Comparison of ENCODE assay signal across 9 mouse cellular contexts in the genomic region with DNA sequence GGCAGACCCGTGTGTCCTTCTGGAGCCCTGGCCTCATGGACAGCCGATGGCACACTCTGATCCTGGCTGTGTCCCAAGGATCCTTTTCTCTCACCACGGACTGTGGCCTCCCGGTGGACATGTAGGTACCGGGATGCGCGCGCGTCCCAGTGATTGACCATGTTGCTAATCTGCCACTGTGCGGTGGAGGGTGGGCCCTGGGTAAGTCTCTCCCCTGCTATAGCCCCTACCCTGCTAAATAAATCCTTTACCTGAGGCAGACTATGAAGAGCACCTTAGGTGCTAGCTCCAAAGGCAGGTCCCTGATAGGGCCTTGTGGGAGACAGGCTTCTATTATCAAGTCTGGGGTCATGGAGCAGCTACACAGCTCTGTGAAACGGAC. TPM values are rescaled to one million over a fixed set of nuclear protein-coding genes. Genes with fewer than 3 reads are reported as not detected.
DNase-seq lines count a peak whose midpoint lies in the region; ATAC-seq and TF ChIP-seq lines count a peak whose summit lies in the region.
"Had no signal": no experiment of that assay in that cellular context is flagged by ENCODE, and none has a peak within 500 bp of the region (broad histone marks: within the 10 kb centered on the region; RNA-seq: fewer than 3 reads in every experiment).

No protein-coding gene starts in this region.

- no peaks in the 10 kb centered on the region for H3K4me1 ChIP-seq in lung, postnatal 0 days (ENCODE audit: insufficient read depth, low read depth, low read length)
- H3K4me1 ChIP-seq in limb, embryonic 15.5 days, result 0 out of 2 replicates have a peak, but pooled peaks cover 9% of the 10 kb centered on the region
- H3K4me1 ChIP-seq in small intestine, adult 2 months (ENCODE audit: control insufficient read depth, insufficient read depth, insufficient read length, low read length), result peaks cover 2% of the 10 kb centered on the region

- H3K9ac ChIP-seq in lung, postnatal 0 days (replicated peaks; ENCODE audit: low read depth), result no peak overlapping the region
- no peak overlapping the region for H3K9ac ChIP-seq in limb, embryonic 15.5 days

- H3K27me3 ChIP-seq in lung, postnatal 0 days (replicated peaks; ENCODE audit: insufficient read depth, low read length), result peaks cover 8% of the 10 kb centered on the region; the same call in 1 of the 2 replicates
- H3K27me3 ChIP-seq in limb, embryonic 15.5 days, result no peaks in the 10 kb centered on the region
- no peaks in the 10 kb centered on the region; the same call in 1 of the 2 replicates for H3K27me3 ChIP-seq in small intestine, adult 2 months (ENCODE audit: control insufficient read depth, insufficient read depth, low read length)

- no peaks in the 10 kb centered on the region for H3K9me3 ChIP-seq in lung, postnatal 0 days (ENCODE audit: low read length)
- no peaks in the 10 kb centered on the region for H3K9me3 ChIP-seq in limb, embryonic 15.5 days

- peak; percentile 5; the same call in 1 of the 2 replicates for TF ChIP-seq POLR2A in small intestine, adult 2 months (IDR thresholded peaks at IDR 0.05; ENCODE audit: low read depth, low read length)

- peak; percentile 25 to 32 for DNase-seq in adrenal gland, postnatal 36 days
- DNase-seq in adrenal gland, postnatal 4 days (ENCODE audit: low spot score in 2 of 2), result no peak
- no peak for DNase-seq in lung, postnatal 0 days (ENCODE audit: low spot score)
- DNase-seq in lung, postnatal 4 days, result no peak
- no peak for DNase-seq in frontal cortex, postnatal 36 days (ENCODE audit: low spot score in 2 of 2)
- no peak for DNase-seq in spleen, postnatal 36 days (ENCODE audit: low spot score in 2 of 2)

- H3K4me3 ChIP-seq in lung, postnatal 0 days (ENCODE audit: low read depth, low read length), result no peak overlapping the region
- H3K4me3 ChIP-seq in limb, embryonic 15.5 days, result 0 out of 2 replicates have a peak overlapping the region, but pooled peaks have one; percentile 19
- H3K4me3 ChIP-seq in small intestine, adult 2 months (ENCODE audit: low read depth, low read length), result peak overlapping the region; percentile 53

- H3K4me2 ChIP-seq in lung, postnatal 0 days (replicated peaks; ENCODE audit: low read depth, low read length), result 0 out of 2 replicates have a peak overlapping the region, but pooled peaks have one; percentile 27
- peak overlapping the region; percentile 38 for H3K4me2 ChIP-seq in limb, embryonic 15.5 days

- no peaks in the 10 kb centered on the region for H3K36me3 ChIP-seq in lung, postnatal 0 days (ENCODE audit: insufficient read depth, low read length)
- no peaks in the 10 kb centered on the region for H3K36me3 ChIP-seq in limb, embryonic 15.5 days
- H3K36me3 ChIP-seq in small intestine, adult 2 months (ENCODE audit: control insufficient read depth, insufficient read depth, low read length), result no peaks in the 10 kb centered on the region

- 29% methylated on average over 11 of the region's 11 CpGs for WGBS in lung, postnatal 0 days
- 19% methylated on average over 11 of the region's 11 CpGs for WGBS in limb, embryonic 15.5 days
- WGBS in small intestine, adult 2 months, result 31% methylated on average over 11 of the region's 11 CpGs

- TF ChIP-seq CTCF in lung, postnatal 0 days (IDR thresholded peaks at IDR 0.05), result no peak
- no peak for TF ChIP-seq CTCF in small intestine, adult 2 months (IDR thresholded peaks at IDR 0.05; ENCODE audit: extremely low read depth, insufficient read length, insufficient replicate concordance, low read depth, low read length)

- no peak overlapping the region for H3K27ac ChIP-seq in lung, postnatal 0 days (ENCODE audit: low read length)
- no peak overlapping the region for H3K27ac ChIP-seq in limb, embryonic 15.5 days
- H3K27ac ChIP-seq in small intestine, adult 2 months (ENCODE audit: insufficient read depth, low read depth, low read length), result no peak overlapping the region

- no peak for ATAC-seq in lung, postnatal 0 days
- no peak for ATAC-seq in limb, embryonic 15.5 days (ENCODE audit: insufficient number of reproducible peaks, low FRiP score, low TSS enrichment, low read depth)

- no peak for TF ChIP-seq EP300 in lung, postnatal 0 days (IDR thresholded peaks at IDR 0.05)

RNA-seq across cellular contexts. Expression of a gene that starts 3.0 kb away (rescaled TPM):
- total RNA-seq in adrenal gland, postnatal 36 days (2021), result not detected
- not detected for total RNA-seq in adrenal gland, postnatal 4 days (2021)
- not detected in 2 replicates for polyA plus RNA-seq in lung, postnatal 0 days (2015; fragmentation: Nextera tagmentation; extraction: Ambion mirVana)
- not detected in 2 replicates for polyA plus RNA-seq in limb, embryonic 15.5 days (2015; fragmentation: Nextera tagmentation; extraction: Ambion mirVana)
- polyA plus RNA-seq in small intestine, adult 2 months (2012; rRNA removed), result not detected in 2 replicates
- polyA plus RNA-seq: brain, embryonic 14.5 days had no signal

RNA-seq across cellular contexts. Expression of a gene that starts 12.1 kb away (rescaled TPM):
- not detected for total RNA-seq in adrenal gland, postnatal 36 days (2021)
- not detected for total RNA-seq in adrenal gland, postnatal 4 days (2021)
- not detected in 2 replicates for polyA plus RNA-seq in lung, postnatal 0 days (2015; fragmentation: Nextera tagmentation; extraction: Ambion mirVana)
- not detected in 2 replicates for polyA plus RNA-seq in limb, embryonic 15.5 days (2015; fragmentation: Nextera tagmentation; extraction: Ambion mirVana)
- polyA plus RNA-seq in small intestine, adult 2 months (2012; rRNA removed), result not detected in 2 replicates
- polyA plus RNA-seq: brain, embryonic 14.5 days had no signal

RNA-seq across cellular contexts. Expression of a gene that starts 18.1 kb away (rescaled TPM):
- not detected for total RNA-seq in adrenal gland, postnatal 36 days (2021)
- total RNA-seq in adrenal gland, postnatal 4 days (2021), result not detected
- polyA plus RNA-seq in lung, postnatal 0 days (2015; fragmentation: Nextera tagmentation; extraction: Ambion mirVana), result not detected in 2 replicates
- not detected in 2 replicates for polyA plus RNA-seq in limb, embryonic 15.5 days (2015; fragmentation: Nextera tagmentation; extraction: Ambion mirVana)
- not detected in 2 replicates for polyA plus RNA-seq in small intestine, adult 2 months (2012; rRNA removed)
- polyA plus RNA-seq: brain, embryonic 14.5 days had no signal

RNA-seq across cellular contexts. Expression of a gene that starts 29.0 kb away (rescaled TPM):
- not detected for total RNA-seq in adrenal gland, postnatal 36 days (2021)
- total RNA-seq in adrenal gland, postnatal 4 days (2021), result not detected
- not detected in 2 replicates for polyA plus RNA-seq in lung, postnatal 0 days (2015; fragmentation: Nextera tagmentation; extraction: Ambion mirVana)
- 0.17 TPM in 1 of 2 replicates, not detected in the other for polyA plus RNA-seq in limb, embryonic 15.5 days (2015; fragmentation: Nextera tagmentation; extraction: Ambion mirVana)
- polyA plus RNA-seq in small intestine, adult 2 months (2012; rRNA removed), result 0.09 TPM in 1 of 2 replicates, not detected in the other
- polyA plus RNA-seq: brain, embryonic 14.5 days had no signal

RNA-seq across cellular contexts. Expression of a gene that starts 37.6 kb away (rescaled TPM):
- total RNA-seq in adrenal gland, postnatal 36 days (2021), result 1 to 10 TPM; 4.2 to 5.7 TPM
- 10 to 100 TPM in 1 of 2 experiments, 1 to 10 TPM in 1; 9.8 to 14.6 TPM for total RNA-seq in adrenal gland, postnatal 4 days (2021)
- polyA plus RNA-seq in lung, postnatal 0 days (2015; fragmentation: Nextera tagmentation; extraction: Ambion mirVana), result 1.2 and 1.6 TPM in 2 replicates
- 3.8 and 4.0 TPM in 2 replicates for polyA plus RNA-seq in limb, embryonic 15.5 days (2015; fragmentation: Nextera tagmentation; extraction: Ambion mirVana)
- 4.0 and 5.3 TPM in 2 replicates for polyA plus RNA-seq in small intestine, adult 2 months (2012; rRNA removed)

Comparison
In these comparisons a context has a peak if more than half of its experiments do, and no peak if none do; other contexts are left out.
1. DNase-seq: peak in adrenal gland, postnatal 36 days (2 of 2); none in adrenal gland, postnatal 4 days (0 of 2), lung, postnatal 0 days (single experiment), lung, postnatal 4 days (0 of 2), frontal cortex, postnatal 36 days (0 of 2) and spleen, postnatal 36 days (0 of 2).